In the genomic region with DNA sequence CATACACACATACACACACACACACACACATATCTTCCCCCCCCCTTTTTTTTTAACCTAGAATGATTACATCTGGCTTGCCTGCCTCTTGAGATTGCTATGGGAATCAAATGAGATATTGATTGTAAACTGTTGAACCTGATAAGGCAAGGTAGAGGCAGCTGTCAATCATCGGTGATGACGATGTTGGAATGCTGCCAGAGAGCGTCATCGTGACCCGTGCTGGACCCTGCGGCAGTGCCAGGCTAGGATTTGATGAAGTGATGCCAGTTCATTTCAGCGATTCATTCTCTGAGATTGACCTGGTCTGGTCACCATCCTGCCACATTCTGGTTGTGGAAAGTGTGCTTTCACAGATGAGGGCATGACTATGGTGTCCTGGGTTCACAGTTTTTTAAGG, we compare ENCODE assay signal across 19 mouse cellular contexts.
"Had no signal": no experiment of that assay in that cellular context is flagged by ENCODE, and none has a peak within 500 bp of the region (broad histone marks: within the 10 kb centered on the region; RNA-seq: fewer than 3 reads in every experiment).

No protein-coding gene starts in this region.

- H3K9ac ChIP-seq: lung, embryonic 14.5 days; midbrain, embryonic 12.5 days; neural tube, embryonic 13.5 days; neural tube, embryonic 15.5 days had no signal

- H3K4me3 ChIP-seq: midbrain, embryonic 10.5 days; midbrain, embryonic 12.5 days; myocyte; neural tube, embryonic 13.5 days; neural tube, embryonic 15.5 days had no signal

- H3K36me3 ChIP-seq: midbrain, embryonic 10.5 days; midbrain, embryonic 12.5 days; neural tube, embryonic 13.5 days; neural tube, embryonic 15.5 days had no signal

- DNase-seq: lung, adult 18-20 months; lung, embryonic 14.5 days; lung, postnatal 10 days; lung, postnatal 4 days; midbrain, embryonic 14.5 days; retina, postnatal 1 day; right cerebral cortex, adult 18-20 months; right cerebral cortex, postnatal 25 days; right cerebral cortex, postnatal 4 days; spleen, adult 18-20 months; thymus, adult 18-20 months; thymus, postnatal 14 days; thymus, postnatal 36 days had no signal

- H3K27me3 ChIP-seq: midbrain, embryonic 12.5 days; neural tube, embryonic 13.5 days; neural tube, embryonic 15.5 days had no signal

- H3K9me3 ChIP-seq: midbrain, embryonic 10.5 days; midbrain, embryonic 12.5 days; neural tube, embryonic 13.5 days; neural tube, embryonic 15.5 days had no signal

- H3K4me1 ChIP-seq: midbrain, embryonic 12.5 days had no signal

- H3K4me2 ChIP-seq: lung, embryonic 14.5 days; midbrain, embryonic 12.5 days; neural tube, embryonic 13.5 days; neural tube, embryonic 15.5 days had no signal

- ATAC-seq: midbrain, embryonic 16.5 days had no signal

- H3K27ac ChIP-seq: midbrain, embryonic 10.5 days; midbrain, embryonic 12.5 days; neural tube, embryonic 13.5 days; neural tube, embryonic 15.5 days had no signal
